Mouse (Mus musculus): Measurements from ENCODE around the gene Abraxas1. TPM values are rescaled to one million over a fixed set of nuclear protein-coding genes. Genes with fewer than 3 reads are reported as not detected.
A peak's percentile ranks its signal among the peaks of the same experiment; 100 is the strongest.

Gene Abraxas1
- polyA plus RNA-seq, 1 experiment from 2014 or later, result 33.8 TPM

GRCm38 (mm10) chr5:100819568-100820480 is 941 bp downstream of the Abraxas1 start:
- peak overlapping the region; percentile 90 for H3K27ac ChIP-seq
- 28% methylated on average over 16 of the region's 16 CpGs for WGBS

GRCm38 (mm10) chr5:100818341-100818740 is 2.4 kb downstream of the Abraxas1 start:
- no peaks in the 10 kb centered on the region for H3K27me3 ChIP-seq
- no peak overlapping the region for H3K4me2 ChIP-seq (replicated peaks)
- H3K36me3 ChIP-seq, result peaks cover 13% of the 10 kb centered on the region
- H3K4me1 ChIP-seq, result no peaks in the 10 kb centered on the region; the same call in 1 of the 2 replicates
- no peak overlapping the region for H3K27ac ChIP-seq
- no peak overlapping the region for H3K9ac ChIP-seq
- no peak for ATAC-seq (ENCODE audit: insufficient number of reproducible peaks, insufficient read depth, low FRiP score, low TSS enrichment)
- H3K9me3 ChIP-seq, result no peaks in the 10 kb centered on the region
- H3K4me3 ChIP-seq, result no peak overlapping the region
- WGBS, result 53% methylated on average over 4 of the region's 4 CpGs

More at GRCm38 (mm10) chr5:100819568-100820480, 941 bp downstream of the Abraxas1 start:
- Histone ChIP-seq H3K27me3 (no peaks in the 10 kb centered on the region), H3K4me2 (replicated peaks) (peak overlapping the region; percentile 64), H3K36me3 (peaks cover 8% of the 10 kb centered on the region), H3K4me1 (no peaks in the 10 kb centered on the region; the same call in 1 of the 2 replicates), H3K9ac (peak overlapping the region; percentile 96), H3K9me3 (no peaks in the 10 kb centered on the region), H3K4me3 (peak overlapping the region; percentile 86)
- no peak for ATAC-seq (ENCODE audit: insufficient number of reproducible peaks, insufficient read depth, low FRiP score, low TSS enrichment)

- H3K4me1 ChIP-seq, result peaks cover 13% of the 10 kb centered on the region; the same call in 1 of the 2 replicates
- no peak within 1 kb of the TSS for H3K27ac ChIP-seq
- H3K9ac ChIP-seq, result peak within 1 kb of the TSS; percentile 74
- peak within 1 kb of the TSS; percentile 85 for H3K4me2 ChIP-seq (replicated peaks)
- ATAC-seq (ENCODE audit: insufficient number of reproducible peaks, insufficient read depth, low FRiP score, low TSS enrichment), result peak; percentile 97
- peak within 1 kb of the TSS; percentile 79 for H3K4me3 ChIP-seq
- WGBS, result under 1% methylated on average over 67 of the region's 67 CpGs
- H3K9me3 ChIP-seq, result no peaks in the 10 kb centered on the region
- H3K36me3 ChIP-seq, result peaks cover 18% of the 10 kb centered on the region; the same call in 1 of the 2 replicates
- no peaks in the 10 kb centered on the region for H3K27me3 ChIP-seq
Measured at GRCm38 (mm10) chr5:100798165-100798860, 22.5 kb downstream of the Abraxas1 start, which contains the start of the genes Helq and Mrps18c. TSS of gene Helq (minus strand) at chr5:100798598. TSS of gene Mrps18c (plus strand) at chr5:100798627.

GRCm38 (mm10) chr5:100794084-100794483 is 26.7 kb downstream of the Abraxas1 start:
- Histone ChIP-seq H3K4me3 (no peak overlapping the region), H3K9me3 (no peaks in the 10 kb centered on the region), H3K27me3 (no peaks in the 10 kb centered on the region), H3K4me1 (peaks cover 8% of the 10 kb centered on the region; the same call in 1 of the 2 replicates), H3K9ac (no peak overlapping the region), H3K27ac (no peak overlapping the region), H3K36me3 (peaks cover 37% of the 10 kb centered on the region), H3K4me2 (replicated peaks) (no peak overlapping the region)
- no peak for ATAC-seq (ENCODE audit: insufficient number of reproducible peaks, insufficient read depth, low FRiP score, low TSS enrichment)
- WGBS, result 80% methylated on average over 5 of the region's 5 CpGs

GRCm38 (mm10) chr5:100792261-100792660 is 28.5 kb downstream of the Abraxas1 start:
- no peak overlapping the region for H3K4me3 ChIP-seq
- no peak overlapping the region for H3K27ac ChIP-seq
- WGBS, result 84% methylated on average over 7 of the region's 7 CpGs
- no peaks in the 10 kb centered on the region for H3K27me3 ChIP-seq
- ATAC-seq (ENCODE audit: insufficient number of reproducible peaks, insufficient read depth, low FRiP score, low TSS enrichment), result no peak
- peaks cover 2% of the 10 kb centered on the region; the same call in 1 of the 2 replicates for H3K4me1 ChIP-seq
- peaks cover 46% of the 10 kb centered on the region for H3K36me3 ChIP-seq
- H3K9me3 ChIP-seq, result no peaks in the 10 kb centered on the region
- no peak overlapping the region for H3K4me2 ChIP-seq (replicated peaks)
- H3K9ac ChIP-seq, result no peak overlapping the region

GRCm38 (mm10) chr5:100787527-100787926 is 33.2 kb downstream of the Abraxas1 start:
- WGBS, result 88% methylated on average over 9 of the region's 9 CpGs
- H3K27ac ChIP-seq, result no peak overlapping the region
- ATAC-seq (ENCODE audit: insufficient number of reproducible peaks, insufficient read depth, low FRiP score, low TSS enrichment), result no peak
- no peak overlapping the region for H3K9ac ChIP-seq
- no peaks in the 10 kb centered on the region for H3K4me1 ChIP-seq
- no peaks in the 10 kb centered on the region for H3K9me3 ChIP-seq
- H3K27me3 ChIP-seq, result no peaks in the 10 kb centered on the region
- H3K4me3 ChIP-seq, result no peak overlapping the region
- no peak overlapping the region for H3K4me2 ChIP-seq (replicated peaks)
- H3K36me3 ChIP-seq, result peaks cover 60% of the 10 kb centered on the region

GRCm38 (mm10) chr5:100779002-100779401 is 41.8 kb downstream of the Abraxas1 start:
- Histone ChIP-seq H3K36me3 (peaks cover 60% of the 10 kb centered on the region), H3K9me3 (no peaks in the 10 kb centered on the region), H3K9ac (no peak overlapping the region), H3K27ac (no peak overlapping the region), H3K4me3 (no peak overlapping the region), H3K27me3 (no peaks in the 10 kb centered on the region), H3K4me1 (no peaks in the 10 kb centered on the region), H3K4me2 (replicated peaks) (no peak overlapping the region)
- 95% methylated on average over 13 of the region's 13 CpGs for WGBS
- ATAC-seq (ENCODE audit: insufficient number of reproducible peaks, insufficient read depth, low FRiP score, low TSS enrichment), result no peak

GRCm38 (mm10) chr5:100776900-100777299 is 43.9 kb downstream of the Abraxas1 start:
- Histone ChIP-seq H3K9ac (no peak overlapping the region), H3K4me2 (replicated peaks) (no peak overlapping the region), H3K9me3 (no peaks in the 10 kb centered on the region), H3K27me3 (no peaks in the 10 kb centered on the region), H3K4me1 (no peaks in the 10 kb centered on the region), H3K36me3 (peaks cover 54% of the 10 kb centered on the region), H3K27ac (no peak overlapping the region), H3K4me3 (no peak overlapping the region)
- ATAC-seq (ENCODE audit: insufficient number of reproducible peaks, insufficient read depth, low FRiP score, low TSS enrichment), result no peak
- 90% methylated on average over 5 of the region's 5 CpGs for WGBS

- Histone ChIP-seq H3K9me3 (no peaks in the 10 kb centered on the region), H3K36me3 (peaks cover 54% of the 10 kb centered on the region), H3K4me3 (no peak overlapping the region)
Measured at GRCm38 (mm10) chr5:100775778-100776404, 44.9 kb downstream of the Abraxas1 start.

GRCm38 (mm10) chr5:100771575-100771974 is 49.2 kb downstream of the Abraxas1 start:
- ATAC-seq (ENCODE audit: insufficient number of reproducible peaks, insufficient read depth, low FRiP score, low TSS enrichment), result no peak
- Histone ChIP-seq H3K4me2 (replicated peaks) (no peak overlapping the region), H3K9ac (no peak overlapping the region), H3K27me3 (no peaks in the 10 kb centered on the region), H3K4me3 (no peak overlapping the region), H3K4me1 (no peaks in the 10 kb centered on the region), H3K9me3 (no peaks in the 10 kb centered on the region), H3K36me3 (peaks cover 66% of the 10 kb centered on the region), H3K27ac (no peak overlapping the region)
- 91% methylated on average over 4 of the region's 4 CpGs for WGBS

More at GRCm38 (mm10) chr5:100775778-100776404, 44.9 kb downstream of the Abraxas1 start:
- no peak overlapping the region for H3K27ac ChIP-seq
- H3K27me3 ChIP-seq, result no peaks in the 10 kb centered on the region
- 93% methylated on average over 13 of the region's 13 CpGs for WGBS
- no peaks in the 10 kb centered on the region for H3K4me1 ChIP-seq
- H3K4me2 ChIP-seq (replicated peaks), result no peak overlapping the region
- no peak for ATAC-seq (ENCODE audit: insufficient number of reproducible peaks, insufficient read depth, low FRiP score, low TSS enrichment)
- no peak overlapping the region for H3K9ac ChIP-seq

- peaks cover 74% of the 10 kb centered on the region for H3K36me3 ChIP-seq
- H3K4me1 ChIP-seq, result no peaks in the 10 kb centered on the region
- no peak overlapping the region for H3K4me2 ChIP-seq (replicated peaks)
- no peak overlapping the region for H3K27ac ChIP-seq
- no peaks in the 10 kb centered on the region for H3K27me3 ChIP-seq
- ATAC-seq (ENCODE audit: insufficient number of reproducible peaks, insufficient read depth, low FRiP score, low TSS enrichment), result no peak
- 96% methylated on average over 7 of the region's 7 CpGs for WGBS
- H3K9ac ChIP-seq, result no peak overlapping the region
- H3K9me3 ChIP-seq, result no peaks in the 10 kb centered on the region
- H3K4me3 ChIP-seq, result no peak overlapping the region
Measured at GRCm38 (mm10) chr5:100766026-100766425, 54.7 kb downstream of the Abraxas1 start.
